Mouse (Mus musculus) mouse embryonic stem cell (cell line): ENCODE measurements around the gene Clic5.

Experiments
- in situ Hi-C, 2 experiments: fragments of 300-500 bp; cut with MboI; formaldehyde crosslinking; loops; 1 replicate in 1 of 2; 3 replicates in 1 of 2; pipeline ENCODE4 v1.14.3; 2019 to 2020; ENCODE audit warnings: low sequenced_read_pairs in 2 of 2, low pct_unique_long_range_greater_than_20kb in 1 of 2, mixed read lengths in 1 of 2; ENCODE audit not compliant: unreplicated experiment in 1 of 2

Gene Clic5

DNA sequence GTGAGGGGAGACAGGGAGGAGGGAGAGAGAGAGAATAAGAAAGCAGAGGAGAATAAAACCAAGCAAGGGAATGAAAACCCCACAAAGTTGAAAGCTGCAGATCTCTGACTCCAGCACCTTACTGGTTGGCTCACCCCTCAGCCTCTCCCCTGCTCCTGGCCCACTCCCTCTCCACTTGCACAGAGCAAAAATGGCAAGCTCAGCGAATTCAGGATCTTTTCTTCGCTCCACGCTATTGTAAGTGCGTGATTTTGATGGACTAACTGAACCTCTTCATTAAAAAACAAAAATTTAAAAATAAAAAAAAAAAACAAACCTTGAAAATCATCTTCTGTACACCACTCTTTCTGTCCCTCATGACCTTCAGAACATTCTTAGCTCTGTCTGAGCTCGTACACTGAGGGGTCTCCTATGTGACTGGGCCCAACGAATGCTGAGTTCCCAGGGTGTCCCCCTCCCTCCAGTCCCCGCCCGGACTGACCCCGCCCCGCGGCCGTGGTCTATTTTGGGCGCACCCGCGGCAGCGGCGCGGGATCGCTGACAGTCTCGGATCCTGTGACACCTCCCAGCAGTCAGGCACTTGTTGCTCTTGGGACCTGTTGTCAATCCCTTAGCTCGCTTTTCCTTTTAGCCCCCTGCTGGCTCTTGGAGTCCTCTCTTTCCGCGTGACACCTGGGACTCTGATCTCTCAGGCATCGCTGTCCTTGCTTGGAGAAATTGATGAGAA is at the start of gene Clic5:
TSS of gene Clic5 (plus strand) at position 543 of the 727 bp plus-strand sequence.
- in situ Hi-C loops: no loop called here

DNA sequence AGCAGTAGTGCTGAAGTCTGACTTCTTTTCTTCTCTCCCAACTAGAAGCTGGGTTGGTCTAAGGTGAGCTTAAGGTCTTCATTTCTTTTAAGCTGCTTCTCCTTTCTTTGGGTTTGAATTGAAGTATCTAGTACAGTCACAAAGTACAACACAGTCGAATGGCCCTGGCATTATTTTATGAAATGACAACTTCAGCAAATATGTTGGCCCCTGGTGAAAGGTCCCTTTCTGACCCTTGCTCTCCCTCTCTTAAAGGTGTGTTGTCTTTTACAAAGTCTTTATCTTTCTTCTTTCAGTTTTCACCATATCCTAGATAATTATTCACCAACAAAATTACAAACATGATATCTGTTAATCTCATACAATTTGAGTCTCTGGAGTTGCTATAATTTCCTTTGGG is 42.6 kb upstream of the Clic5 start:
- in situ Hi-C loops: loop anchor here in 1 of 2 experiments (25.0 kb wide), 1 partner anchor 259 kb away; no protein-coding TSS in a partner anchor

DNA sequence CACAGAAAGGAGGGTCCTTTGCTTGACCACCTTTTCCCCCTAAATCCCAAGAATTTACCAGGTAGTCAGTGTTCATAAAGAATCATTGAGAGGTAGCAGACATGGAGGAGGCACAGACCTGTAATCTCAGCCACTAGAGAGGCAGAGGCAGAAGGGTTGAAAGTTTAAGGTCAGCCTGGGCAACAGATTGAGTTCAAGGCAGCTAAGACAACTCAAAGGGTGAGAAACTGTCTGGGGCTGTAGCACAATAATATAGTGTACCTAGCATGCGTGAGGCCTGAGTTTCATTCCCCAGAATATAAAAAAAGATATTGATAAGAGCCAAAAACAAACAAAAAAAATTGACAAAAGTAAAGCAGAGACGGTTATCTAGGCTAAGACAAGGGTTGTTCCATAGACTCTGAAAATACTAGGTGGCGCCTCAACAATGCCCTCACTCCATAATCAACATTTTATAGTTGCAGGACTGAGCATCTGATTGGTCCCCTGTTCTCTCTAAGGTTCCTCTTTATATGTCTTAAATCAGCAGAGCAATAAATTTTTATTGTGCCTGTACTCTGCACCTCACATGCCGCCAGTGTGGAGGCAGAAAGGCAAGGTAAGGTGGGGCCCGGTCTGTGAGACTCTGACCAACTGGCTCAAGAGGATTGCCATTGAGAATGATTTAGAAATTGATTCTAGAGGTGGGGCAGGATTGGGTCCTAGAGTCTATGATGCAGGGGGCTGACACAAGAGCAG is 40.1 kb upstream of the Clic5 start:
- in situ Hi-C loops: loop anchor here in 1 of 2 experiments (25.0 kb wide), 1 partner anchor 261 kb away; no protein-coding TSS in a partner anchor

DNA sequence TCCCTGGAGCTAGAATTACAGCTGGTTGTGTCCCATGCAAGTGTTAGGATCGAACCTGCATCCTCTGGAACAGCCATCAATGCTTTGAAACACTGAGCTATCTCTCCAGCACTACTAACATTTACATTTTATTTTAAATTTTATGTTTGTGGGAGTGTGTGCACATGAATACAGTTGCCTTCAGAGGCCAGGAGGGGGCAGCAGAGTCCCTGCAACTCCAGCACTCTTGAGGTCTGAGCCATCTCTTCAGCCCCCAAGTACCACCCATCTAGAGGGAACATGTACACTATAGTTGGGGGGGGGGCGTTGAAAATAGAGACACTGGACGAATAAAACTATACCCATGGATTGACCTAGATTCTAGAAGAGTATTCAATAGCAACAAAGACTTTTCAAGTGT is 37.3 kb upstream of the Clic5 start:
- in situ Hi-C loops: no loop called here

DNA sequence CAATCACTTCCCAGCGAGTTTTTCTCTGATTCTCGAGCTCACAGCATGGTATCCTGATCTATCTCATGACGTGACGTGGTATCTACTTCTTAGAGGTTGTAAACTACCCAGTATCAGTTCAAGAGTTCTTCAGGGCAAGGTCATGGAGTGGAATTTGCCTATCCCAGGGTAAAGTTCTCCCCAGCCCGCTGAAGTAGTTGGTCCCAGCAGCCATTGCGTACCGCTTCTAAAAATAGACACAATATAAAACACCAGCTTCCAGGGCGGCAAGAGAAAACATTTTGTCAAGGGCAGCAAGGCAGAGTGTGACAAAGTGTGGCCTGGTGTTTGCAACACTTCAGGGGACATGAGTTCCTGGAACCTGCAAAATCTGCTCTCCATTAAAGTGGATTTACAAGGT is 36.5 kb upstream of the Clic5 start:
- in situ Hi-C loops: no loop called here

DNA sequence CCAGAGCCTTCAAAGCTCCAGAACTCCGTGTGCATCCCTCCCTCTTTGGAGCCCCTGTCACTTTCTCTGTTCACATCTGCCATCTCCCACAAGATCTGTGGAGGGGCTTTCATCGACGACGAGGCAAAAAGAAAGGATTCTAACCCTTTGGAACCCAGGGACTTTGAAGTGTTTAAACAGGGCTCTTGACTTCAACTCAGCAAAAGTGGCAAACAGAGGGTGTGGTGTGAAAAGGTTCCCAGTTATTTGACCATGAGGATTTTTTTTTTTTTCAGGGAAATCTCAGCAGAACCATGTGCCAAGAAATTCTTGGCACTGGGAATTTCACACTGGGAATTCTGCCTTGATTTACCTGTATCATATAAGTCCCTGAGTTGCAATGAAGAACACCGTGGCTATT is 34.5 kb upstream of the Clic5 start:
- in situ Hi-C loops: no loop called here

DNA sequence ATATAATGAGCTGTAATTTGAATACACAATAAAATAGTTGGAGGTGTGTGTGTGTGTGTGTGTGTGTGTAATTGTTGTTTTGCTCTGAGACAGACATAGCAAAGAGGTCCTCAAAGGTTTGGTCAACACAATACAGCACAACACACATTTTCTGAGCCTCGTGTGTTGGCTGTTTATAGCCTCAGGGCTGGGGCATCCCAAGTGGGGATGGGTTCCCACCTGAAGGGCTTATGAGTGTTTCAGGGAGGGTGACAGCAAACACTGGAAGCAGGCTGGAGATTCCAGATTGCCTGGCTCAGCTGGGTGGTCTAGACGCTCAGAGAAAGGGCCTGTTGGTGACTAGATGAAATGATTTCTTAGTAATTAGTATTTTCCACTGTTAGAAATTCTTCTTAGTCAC is 33.2 kb upstream of the Clic5 start:
- in situ Hi-C loops: no loop called here

DNA sequence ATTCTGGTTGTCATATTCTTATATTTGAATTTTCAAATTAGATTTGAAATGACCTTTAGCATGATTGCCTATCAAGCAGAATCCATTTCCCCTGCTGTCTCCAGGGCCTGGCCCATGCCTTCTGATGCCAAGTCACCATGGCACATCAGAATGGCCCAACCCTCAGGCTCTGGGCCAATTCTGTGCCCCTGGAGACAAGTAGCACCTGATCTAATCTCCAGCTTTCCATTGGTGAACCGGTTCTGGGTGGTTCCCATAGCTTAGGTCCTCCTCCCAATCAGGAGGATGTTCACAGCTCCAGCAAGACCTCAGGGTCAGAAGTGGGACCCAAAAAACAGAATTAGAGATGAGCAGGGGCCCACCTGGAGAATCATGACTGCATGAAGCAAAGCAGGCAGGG is 30.2 kb upstream of the Clic5 start:
- in situ Hi-C loops: no loop called here

DNA sequence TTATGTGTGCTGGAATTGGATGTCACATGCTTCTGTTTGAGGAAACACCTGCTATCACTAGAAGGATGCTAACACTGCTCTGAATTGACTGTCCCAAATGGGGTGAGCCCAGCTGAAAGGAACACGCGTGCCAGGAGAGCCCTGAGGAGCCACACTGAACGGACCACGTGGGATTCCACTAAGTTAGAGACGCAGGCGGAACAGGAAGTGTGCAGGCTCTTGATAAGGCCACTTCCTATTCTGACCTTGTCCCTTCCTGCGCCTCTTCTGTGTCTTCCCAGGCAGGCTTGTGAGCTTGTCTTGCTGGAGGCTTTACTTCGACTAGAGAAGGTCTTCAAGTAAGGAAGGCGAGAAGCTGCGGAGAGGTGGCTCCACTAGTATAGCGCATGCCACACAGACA is 27.9 kb upstream of the Clic5 start:
- in situ Hi-C loops: no loop called here

DNA sequence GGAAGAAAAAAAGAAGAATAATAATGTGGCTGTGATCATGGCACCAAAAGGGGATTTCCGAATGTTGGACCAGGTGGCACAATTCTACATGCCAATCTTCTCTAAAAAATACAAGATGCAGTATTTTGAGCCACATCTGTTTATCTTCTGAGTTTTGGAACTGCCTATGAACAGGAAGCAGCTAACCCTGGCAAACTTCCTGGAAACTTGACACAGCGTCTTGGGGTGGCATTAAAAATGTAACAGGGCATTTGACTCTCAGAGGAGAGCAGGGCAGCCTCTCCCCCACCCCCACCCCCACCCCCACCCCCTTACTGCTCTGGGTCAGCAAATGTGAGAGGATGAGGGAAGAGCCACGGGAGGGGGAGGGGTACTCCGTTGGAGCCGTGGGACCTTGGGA is 25.9 kb upstream of the Clic5 start:
- in situ Hi-C loops: no loop called here

DNA sequence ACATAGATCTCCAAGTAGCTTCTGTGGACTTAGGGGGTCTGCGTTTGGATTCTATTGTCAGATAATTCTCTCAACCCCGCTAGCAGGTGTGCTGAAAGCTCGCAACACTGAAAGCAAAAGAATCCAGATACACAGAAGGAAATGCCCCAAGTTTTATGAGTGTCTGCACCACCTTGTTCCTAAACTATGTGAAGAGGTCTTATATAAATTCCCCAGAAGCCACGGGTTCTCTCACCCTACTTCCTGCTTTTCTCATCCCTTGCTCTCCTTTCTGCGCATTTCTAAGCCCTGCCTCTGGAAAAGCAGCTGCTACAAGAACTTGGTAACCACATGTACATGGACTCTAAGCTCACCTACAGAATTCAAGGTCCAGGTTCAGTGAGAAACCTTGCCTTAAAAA is 25.4 kb upstream of the Clic5 start:
- in situ Hi-C loops: no loop called here

DNA sequence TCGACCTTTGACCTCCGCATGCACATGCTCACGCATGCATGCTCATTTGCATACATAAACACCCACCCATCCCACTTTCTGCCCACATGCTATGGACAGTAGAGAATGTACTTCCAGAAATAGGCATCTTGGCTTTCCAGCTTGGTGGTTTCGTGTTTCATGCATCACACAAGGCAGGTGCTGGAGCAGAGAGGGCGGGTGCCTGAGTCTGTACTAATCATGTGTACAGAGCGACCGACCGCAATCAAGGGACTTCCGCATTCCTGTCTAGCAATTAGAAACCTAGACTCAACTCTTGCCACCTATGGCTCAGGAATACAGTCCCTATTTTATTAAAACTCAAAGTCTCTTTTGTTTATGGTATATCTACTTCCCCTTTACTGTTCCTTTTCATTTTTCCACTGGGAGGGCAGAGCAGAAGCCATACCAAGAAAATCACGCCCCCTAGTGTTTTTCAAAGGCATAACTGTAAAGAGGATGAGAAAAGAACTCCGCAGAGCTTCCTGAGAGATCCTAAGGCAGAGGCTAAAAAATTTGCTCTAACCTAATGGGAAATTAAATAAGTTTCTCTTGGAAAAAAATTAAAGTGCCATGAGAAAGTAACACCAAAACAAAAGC is 22.5 kb upstream of the Clic5 start:
- in situ Hi-C loops: no loop called here

DNA sequence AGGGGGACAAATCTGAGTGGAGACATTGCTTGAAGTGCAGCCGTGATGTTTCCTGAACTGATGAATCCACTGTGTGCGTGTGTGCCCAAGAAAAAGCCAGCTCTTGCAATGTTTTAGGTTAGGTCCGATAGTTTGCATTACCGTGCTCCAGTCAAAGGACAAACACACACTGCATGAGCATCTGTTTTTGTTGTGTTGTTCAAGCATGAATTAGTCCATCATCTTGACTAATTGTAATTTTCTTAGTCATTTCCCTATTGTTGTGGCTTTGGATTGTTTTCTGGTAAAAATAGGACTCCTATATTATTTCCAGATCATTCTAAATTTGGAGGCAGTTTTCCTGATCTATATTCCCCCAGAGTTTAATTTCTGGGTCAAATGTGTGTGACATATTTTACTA is 18.7 kb upstream of the Clic5 start:
- in situ Hi-C loops: loop anchor here in 1 of 2 experiments (10.0 kb wide), 1 partner anchor 85 kb away; no protein-coding TSS in a partner anchor

DNA sequence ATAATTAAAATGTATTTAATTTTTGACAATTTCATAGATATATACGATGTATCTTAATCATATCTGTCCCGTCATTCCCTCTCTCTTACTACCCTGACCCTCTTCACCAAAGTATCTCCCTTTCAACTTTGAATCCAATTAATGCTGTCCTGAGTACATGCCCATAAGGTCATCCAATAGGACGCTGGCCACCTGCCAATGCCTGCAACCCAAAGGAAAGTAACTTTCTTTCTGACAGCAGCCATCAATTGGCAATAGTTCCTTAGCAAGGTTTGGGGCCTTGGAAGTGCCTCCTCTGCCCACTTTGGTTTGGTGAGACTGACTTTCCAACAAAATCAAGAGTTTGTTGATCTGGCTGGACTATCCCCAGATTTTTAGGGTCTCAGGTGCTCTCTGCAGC is 18.1 kb upstream of the Clic5 start:
- in situ Hi-C loops: loop anchor here in 1 of 2 experiments (10.0 kb wide), 1 partner anchor 84 kb away; no protein-coding TSS in a partner anchor

DNA sequence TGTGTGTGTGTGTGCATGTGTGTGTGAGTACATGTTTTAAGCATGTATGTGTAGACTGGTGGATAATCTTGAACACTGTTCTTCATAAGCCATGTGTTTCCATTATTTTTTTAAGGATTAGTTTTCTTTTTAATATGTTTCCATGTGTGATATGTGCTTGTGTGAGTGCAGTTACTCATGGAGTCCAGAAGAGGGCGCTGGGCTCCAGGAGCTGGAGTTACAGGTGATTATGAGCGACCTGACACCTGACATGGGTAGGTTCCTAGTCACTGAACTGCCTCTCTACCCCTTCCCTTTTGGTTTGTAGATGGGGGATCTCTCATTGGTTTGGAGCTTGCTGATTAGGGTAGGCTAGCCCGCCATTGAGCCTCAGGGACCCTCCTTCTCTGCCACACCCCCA is 16.5 kb upstream of the Clic5 start:
- in situ Hi-C loops: loop anchor here in 1 of 2 experiments (10.0 kb wide), 1 partner anchor 83 kb away; no protein-coding TSS in a partner anchor

DNA sequence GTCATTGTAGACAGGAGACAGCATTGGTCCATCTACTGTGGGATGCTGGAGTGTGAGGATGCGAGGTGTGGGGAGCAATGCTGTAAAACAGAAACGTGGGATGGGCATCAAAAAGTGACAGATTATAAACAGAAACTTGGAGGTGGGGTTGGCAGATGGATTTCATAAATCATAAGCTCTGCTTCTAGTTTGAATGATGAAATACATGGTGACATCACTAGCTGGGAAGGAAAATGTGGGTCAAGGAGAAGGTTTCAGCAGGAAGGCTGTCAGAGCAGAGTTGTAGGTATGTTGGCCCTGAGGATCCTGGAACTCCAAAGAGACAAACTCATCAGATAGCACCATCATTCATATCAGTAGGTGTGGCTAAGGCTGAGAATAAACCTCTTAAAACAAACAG is 15.0 kb upstream of the Clic5 start:
- in situ Hi-C loops: loop anchor here in 1 of 2 experiments (10.0 kb wide), 1 partner anchor 81 kb away; no protein-coding TSS in a partner anchor

DNA sequence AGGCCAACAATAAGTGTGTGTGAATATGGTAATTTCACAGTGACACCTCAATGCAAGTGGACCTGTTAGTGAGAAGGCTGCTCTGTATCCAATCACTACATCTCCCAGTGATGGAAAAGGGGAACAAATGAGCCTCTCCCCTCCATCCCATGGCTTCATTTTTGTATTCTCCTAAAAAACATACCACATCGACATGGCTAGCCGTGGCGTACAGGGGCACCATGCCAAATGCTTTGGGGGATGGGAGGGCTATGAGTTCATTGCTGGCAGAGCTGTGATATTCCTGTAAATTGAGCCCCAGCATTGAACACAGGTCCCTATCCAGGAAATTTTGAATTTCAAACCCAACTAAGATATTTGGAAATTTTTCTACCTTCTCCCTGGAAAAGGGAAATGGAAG is 11.1 kb upstream of the Clic5 start:
- in situ Hi-C loops: loop anchor here in 1 of 2 experiments (10.0 kb wide), 1 partner anchor 78 kb away; no protein-coding TSS in a partner anchor

DNA sequence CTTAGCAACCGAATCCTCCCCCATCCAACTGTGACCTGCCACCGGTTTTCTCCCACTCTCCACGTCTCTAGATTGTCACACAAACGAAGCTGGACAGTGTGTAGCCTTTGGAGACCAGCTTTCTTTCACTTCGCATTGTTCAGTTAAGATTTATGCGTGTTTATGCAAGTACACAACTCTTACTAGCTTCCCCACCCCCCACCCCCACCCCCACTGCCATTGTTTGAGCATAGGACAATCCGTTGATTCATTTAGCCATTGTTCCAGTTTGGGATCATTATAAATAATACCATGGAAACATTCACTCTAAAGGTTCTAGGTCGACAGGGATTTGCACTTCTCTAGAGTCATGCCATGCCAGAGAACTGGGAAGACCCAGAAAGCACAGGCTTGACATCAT is 7.0 kb upstream of the Clic5 start:
- in situ Hi-C loops: no loop called here

DNA sequence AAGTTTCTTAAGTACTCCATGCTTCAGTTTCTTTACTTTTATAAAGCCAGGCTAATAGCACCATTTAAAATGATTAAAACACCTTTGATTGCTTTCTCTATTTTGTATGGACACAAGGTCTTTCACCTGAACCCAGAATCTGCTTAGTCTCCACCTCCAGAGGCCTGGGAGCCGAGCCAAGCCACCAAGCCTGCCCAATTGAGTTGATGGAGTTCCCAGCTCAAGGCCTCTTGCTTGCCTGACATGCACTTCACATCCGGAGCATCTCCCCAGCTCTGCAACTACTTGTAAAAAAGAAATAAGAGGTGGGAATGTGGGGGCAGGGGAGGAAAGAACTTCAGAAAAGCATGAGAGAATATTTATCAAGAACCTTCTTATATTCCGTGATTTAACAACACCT is 1.5 kb upstream of the Clic5 start:
- in situ Hi-C loops: no loop called here
